Mouse (Mus musculus) urinary bladder, adult 18-20 months (tissue): ENCODE results near the gene Olfr224.
"Not testable (repeated sequence)": the region's sequence is repeated elsewhere in the genome, so short reads cannot be mapped to it uniquely, and the experiment has no call there.

Experiments used
- DNase-seq, 2 experiments: peaks; one replicate each; pipeline ENCODE4 v3.0.0; 2022; ENCODE audit warnings: low spot score in 2 of 2, mixed read lengths in 2 of 2

Gene Olfr224

DNA sequence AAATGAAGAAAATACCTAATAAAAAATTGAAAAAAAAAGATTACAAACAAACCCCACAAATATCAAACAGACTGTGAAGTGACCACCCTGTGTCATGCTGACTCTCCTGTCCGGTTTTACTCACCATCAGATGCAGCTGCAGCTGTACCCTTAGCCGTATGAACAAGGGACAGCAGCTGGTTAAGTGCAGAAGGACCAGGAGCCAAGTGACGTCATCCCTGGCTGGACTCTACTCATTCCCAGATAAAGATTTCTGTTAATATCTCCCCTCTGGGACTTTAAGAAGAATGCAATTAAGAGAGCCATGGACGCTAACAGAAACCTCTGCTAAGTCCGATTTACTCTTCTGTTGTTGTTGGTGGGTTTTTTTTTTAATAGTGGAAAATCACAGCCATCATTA lies at the start of gene Olfr224:
Gene Olfr224 (minus strand): TSS at position 149 of the 400 bp plus-strand sequence.
- DNase-seq: no peak

GRCm38 (mm10) chr11:58618793-58619192 lies 48.4 kb upstream of the Olfr224 start:
- DNase-seq: no peak

GRCm38 (mm10) chr11:58618369-58618768 lies 48.0 kb upstream of the Olfr224 start:
- DNase-seq: no peak

- DNase-seq: no peak
These were observed 45.6 kb upstream of the Olfr224 start, which contains the start of gene 2210407C18Rik for GRCm38 (mm10) chr11:58615975-58616374. 2210407C18Rik (minus strand) TSS chr11:58616075.

DNA sequence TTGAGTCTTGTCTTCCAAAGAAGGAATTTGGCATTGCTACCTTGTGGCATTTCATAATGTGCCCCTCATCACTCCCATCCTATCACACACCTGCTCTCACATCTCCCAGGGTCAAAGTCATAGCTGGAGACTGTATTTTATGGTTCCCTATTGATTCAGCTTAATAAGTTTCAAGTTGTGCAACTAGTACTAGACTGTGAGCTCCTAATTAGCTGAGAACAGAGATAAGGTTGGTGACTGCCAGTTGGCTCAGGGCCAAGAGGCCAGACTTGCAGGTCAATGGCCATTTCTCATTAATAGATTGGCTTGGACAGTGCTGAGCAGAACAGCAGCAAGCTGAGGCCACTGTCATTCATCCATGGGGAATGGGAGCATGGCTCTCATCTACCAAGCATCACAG lies 44.2 kb upstream of the Olfr224 start:
- no peak for DNase-seq

DNA sequence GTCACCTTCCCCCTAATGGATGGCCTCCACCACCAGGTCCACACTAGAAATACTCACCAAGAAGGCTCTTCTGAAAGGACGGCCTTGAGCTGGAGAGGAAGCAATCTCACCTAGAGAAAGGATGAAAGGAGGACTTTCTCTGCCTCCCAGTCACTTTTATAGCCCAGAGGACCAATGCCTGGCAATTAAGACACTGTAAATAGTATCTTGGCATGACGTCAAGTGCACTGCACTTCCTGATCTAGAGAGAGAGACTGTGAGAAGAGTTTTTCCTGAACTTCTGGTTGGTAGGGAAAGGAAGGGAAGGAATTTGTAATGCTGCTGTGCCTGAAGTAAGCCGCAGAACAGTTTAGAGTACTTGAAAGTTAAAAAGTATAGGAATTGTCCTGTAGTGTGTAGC lies 43.0 kb upstream of the Olfr224 start:
- DNase-seq: no peak

- DNase-seq: no peak
These were observed 36.7 kb upstream of the Olfr224 start for GRCm38 (mm10) chr11:58607030-58607429.

- DNase-seq: peak in 1 of 2 experiments; percentile 34
These were observed 36.0 kb upstream of the Olfr224 start for GRCm38 (mm10) chr11:58606177-58606919.

GRCm38 (mm10) chr11:58605228-58605627 lies 34.9 kb upstream of the Olfr224 start:
- DNase-seq: no peak

DNA sequence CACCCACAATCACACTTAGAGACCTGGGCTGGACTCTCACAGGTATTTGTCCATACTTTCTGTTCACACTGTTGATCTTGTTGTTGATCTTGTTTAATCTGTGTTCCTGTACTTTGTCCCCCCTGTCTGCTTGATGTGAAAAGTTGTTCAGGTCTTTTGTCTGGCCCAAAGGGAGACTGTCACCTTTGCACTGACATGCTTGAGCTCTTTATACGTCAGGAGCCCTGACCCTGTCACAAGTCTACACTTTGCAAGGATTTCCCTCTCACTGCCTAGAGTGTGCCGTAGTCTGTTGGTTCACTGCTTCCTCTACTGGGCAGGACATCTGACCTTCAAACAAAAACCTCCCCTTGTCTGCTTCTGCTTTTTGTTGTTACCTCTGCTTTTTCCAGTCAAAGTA lies 34.3 kb upstream of the Olfr224 start:
- no peak for DNase-seq

GRCm38 (mm10) chr11:58602800-58603560 lies 32.6 kb upstream of the Olfr224 start:
- DNase-seq: no peak

DNA sequence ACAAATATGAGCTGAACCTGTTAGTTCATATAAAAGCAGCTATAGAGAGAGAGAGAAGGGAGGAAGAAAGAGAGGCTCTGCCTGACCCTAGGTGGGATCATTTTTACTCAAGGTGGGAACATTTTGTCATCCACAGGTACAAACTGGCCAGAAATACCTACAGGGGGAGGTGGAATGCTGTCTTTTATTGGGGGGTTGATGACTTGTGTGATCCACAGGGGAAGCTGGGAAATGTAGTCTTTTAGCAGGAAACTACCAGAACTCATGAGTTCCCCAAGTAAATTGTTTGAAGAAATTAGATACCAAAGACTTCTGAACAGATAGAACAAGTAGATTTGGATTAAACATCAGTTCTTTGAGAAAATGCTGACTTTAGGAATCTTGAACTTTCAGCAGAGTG lies 31.7 kb upstream of the Olfr224 start:
- DNase-seq: no peak

DNA sequence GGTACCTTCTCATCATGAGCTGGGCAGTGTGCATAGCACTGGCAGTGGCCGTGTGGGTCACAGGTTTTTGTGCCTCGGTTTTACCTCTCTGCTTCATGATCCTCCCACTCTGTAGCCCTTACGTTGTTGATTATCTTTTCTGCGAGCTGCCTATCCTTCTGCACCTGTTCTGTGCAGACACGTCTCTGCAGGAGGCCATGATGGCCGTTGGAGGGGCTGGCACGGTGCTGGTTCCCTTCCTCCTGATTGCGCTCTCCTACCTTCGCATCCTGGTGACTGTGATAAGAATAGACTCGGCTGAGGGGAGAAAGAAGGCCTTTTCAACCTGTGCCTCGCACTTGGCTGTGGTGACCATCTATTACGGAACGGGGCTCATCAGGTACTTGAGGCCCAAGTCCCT lies 27.5 kb upstream of the Olfr224 start:
- DNase-seq: no peak

GRCm38 (mm10) chr11:58594814-58595213 lies 24.5 kb upstream of the Olfr224 start, which contains the start of gene Olfr324:
Olfr324 (plus strand) TSS chr11:58595114.
- DNase-seq: no peak

GRCm38 (mm10) chr11:58588620-58589250 lies 18.4 kb upstream of the Olfr224 start:
- no peak for DNase-seq

DNA sequence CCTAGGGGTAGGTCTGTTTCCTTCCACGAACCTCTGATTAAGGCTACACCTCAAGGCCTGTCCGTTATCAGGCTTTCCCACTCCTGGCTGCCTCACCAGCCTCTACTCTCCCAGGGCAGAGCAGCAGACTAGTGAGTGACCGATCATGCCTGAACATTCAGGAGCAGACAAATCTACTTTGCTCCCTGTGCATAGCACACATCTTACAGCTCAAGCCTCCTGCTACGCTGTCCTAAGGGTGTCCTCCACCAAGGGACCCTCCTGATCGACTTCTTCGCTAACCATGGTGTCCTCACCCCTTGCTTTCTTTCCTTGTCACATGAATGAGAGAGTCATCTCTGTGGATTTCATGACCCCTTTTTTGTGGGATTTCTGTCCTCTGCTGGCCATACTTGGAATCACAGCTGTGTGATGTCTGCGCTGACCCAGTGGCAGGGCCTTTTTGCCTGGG lies 17.6 kb upstream of the Olfr224 start:
- peak in 1 of 2 experiments; percentile 26 for DNase-seq

DNA sequence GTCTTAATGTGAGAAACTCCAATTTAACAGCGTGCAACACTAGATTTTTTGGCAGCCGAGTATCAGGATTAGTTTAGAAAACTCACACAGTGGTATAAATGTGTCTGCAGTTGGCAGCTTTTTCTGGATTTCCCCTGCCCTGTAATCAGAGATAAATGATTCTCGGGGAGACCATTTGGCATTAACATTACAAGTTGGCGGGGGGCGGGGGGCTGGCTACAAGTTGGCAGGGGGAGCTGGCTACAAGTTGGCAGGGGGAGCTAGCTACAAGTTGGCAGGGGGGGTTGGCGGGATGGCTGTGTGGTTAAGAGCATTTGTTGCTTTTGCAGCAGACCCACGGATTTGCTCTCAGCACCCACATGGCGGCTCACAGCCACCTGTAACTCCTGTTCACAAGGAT lies 8.3 kb upstream of the Olfr224 start:
- DNase-seq: no peak

DNA sequence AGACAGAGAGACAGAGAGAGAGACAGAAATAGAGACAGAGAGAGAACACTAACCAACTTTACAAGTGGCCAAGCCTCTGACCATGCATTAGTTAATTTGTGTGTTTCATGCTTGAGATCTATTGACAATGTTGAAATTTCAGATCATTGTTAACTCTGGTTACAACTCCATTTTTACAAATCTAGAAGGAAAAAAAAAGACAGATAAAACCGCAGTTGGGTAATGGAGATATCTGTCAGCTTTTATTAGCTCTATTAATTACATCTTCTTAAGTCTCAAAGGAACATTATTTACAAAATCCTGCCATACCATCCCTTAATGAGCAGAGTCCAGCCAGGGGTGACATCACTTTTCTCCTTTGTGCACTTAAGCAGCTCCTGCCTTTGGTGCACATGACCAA lies 7.1 kb upstream of the Olfr224 start, which contains the start of gene Olfr325:
Gene Olfr325 (plus strand): TSS at position 301 of the 400 bp plus-strand sequence.
- DNase-seq: no peak

- no peak for DNase-seq
These were observed 14.8 kb downstream of the Olfr224 start, which contains the start of gene Olfr328 for GRCm38 (mm10) chr11:58555536-58555935. Olfr328 (minus strand) TSS chr11:58555636.

DNA sequence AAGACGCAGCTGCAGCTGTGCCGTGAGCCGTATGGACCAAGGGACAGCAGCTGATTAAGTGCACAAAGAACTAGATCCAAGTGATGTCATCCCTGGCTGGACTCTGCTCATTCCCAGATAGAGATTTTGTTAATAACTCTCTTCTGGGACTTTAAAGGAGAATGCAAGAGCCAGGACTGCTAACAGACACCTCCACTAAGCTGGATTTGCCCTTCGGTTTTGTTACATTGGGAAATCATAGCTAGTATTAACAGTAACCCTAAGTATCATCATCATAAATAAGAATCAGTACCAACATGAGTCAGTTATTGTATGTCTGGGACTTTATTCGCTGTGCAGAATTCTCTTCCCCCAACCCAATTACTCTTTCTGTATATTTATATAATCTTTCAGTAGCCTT lies 24.0 kb downstream of the Olfr224 start, which contains the start of gene Olfr329-ps:
Gene Olfr329-ps (minus strand): TSS at position 101 of the 400 bp plus-strand sequence.
- DNase-seq: no peak

- not testable (repeated sequence) for DNase-seq
These were observed 35.6 kb downstream of the Olfr224 start, which contains the start of gene Olfr330 for GRCm38 (mm10) chr11:58534736-58535135. Olfr330 (minus strand) TSS chr11:58534836.

DNA sequence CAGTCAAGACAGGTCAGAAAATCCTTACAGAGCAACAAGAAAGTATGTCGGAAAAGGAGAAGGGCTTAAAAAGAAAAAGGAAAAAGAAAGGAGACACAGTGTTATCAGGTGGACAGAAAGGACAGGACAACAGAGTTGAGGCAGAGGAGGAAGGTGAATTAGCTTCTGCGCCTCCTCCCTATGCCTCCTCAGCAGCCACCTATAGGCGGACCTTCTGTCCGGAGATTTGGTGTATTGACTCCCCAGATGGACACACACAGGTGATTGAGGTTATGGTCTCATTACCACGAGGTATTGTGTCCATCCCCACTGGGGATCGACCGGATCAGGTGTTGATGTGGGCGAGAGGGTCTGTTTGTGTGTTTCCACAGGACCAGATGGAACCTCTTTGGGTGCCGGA lies 50.6 kb downstream of the Olfr224 start:
- peak in 1 of 2 experiments; percentile 13 for DNase-seq
